Mouse (Mus musculus): ENCODE measurements around the gene Fgfr2.

Gene Fgfr2

DNA sequence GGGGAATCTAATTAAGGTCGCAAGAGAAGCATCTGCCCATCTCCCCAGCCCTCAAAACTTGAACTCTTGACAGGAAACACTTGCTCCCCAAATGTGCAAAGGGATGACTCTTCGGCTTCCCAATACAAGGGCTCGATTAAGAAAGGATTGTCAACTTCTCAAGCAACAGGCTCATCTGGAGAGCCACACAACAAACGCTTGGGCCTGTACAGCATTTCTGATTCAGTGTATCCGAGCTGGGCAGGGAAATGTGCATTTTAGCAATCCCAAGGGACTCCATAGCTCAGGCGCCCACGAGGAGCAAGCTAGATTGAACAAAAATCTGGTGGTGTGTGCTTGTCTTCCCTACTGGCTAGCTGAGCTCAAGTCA, 2576.7 kb downstream of the Fgfr2 start:
- no peak for TF ChIP-seq GATA4 (IDR thresholded peaks at IDR 0.05; ENCODE audit: insufficient replicate concordance, low read length)

DNA sequence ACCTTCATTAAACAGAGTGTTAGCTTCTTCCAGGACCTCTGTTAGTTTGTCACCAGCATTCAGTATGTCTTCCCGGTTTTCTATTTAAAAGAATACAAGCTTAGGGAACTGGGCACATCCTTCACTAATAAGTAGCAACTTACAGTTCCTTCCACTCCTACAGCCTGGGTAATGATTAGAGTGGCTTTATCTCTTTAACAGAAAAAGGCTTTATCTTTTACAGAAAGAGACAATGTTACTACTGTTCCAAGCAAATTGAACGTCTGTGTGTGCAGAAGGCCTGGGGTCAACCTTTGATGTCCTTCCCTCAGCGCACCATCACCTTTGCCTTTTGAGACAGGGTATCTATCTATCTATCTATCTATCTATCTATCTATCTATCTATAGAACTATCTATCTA, 2577.3 kb downstream of the Fgfr2 start:
- TF ChIP-seq GATA4 (IDR thresholded peaks at IDR 0.05; ENCODE audit: insufficient replicate concordance, low read length) = no peak

DNA sequence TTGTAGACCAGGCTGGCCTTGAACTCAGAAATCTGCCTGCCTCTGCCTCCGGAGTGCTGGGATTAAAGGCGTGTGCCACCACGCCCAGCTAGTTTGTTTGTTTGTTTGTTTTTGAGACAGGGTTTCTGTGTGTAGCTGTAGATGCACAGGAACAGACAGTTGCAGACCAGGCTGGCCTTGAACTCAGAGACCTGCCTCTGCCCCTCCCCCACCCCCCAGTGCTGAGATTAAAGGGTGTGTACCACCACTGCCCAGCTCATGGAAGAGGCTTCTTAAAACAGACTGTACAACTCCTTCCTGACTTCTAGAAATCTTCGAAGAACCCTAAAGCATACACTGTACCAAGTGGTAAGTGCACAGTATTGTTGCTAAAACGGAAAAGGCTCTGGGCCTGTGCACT, 2577.7 kb downstream of the Fgfr2 start:
- TF ChIP-seq GATA4 (IDR thresholded peaks at IDR 0.05; ENCODE audit: insufficient replicate concordance, low read length) = no peak

DNA sequence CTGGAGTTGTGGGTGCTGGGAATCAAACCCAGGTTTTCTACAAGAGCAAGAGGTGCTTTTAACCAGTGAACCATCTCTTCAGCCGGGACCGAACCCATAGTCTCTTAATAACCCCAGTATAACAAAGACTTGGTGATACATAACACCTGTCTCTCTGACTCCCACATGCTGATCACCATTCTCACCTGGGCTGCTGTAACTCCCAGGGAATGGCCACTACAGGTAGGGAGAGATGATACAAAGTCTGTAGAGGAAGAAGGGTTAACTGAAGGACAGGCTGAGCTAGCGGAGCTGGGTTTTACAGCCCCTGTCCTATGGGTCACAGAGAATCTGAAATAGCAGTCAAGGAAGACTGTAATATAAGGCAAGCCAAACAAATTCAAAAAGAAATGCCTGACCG, 2580.0 kb downstream of the Fgfr2 start:
- no peak for TF ChIP-seq GATA4 (IDR thresholded peaks at IDR 0.05; ENCODE audit: insufficient replicate concordance, low read length)

DNA sequence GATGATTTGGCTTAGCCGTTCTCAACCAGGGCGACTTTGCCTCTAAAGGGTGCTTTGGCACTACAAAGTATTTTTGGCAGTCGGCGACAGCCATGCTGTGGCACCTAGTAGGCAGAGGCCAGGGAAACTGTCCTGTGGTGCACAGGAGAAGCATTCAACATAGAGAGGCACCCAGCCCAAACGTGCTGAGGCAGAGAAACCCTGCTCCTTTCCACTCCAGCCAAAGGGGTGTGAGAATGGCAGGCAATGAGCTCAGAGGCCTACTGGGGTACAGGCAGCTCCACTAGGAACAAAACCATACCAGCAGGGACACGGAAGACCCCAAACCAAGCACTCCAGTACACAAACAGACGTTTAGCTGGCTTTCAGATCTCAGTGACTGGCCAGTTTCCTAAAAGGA, 2583.0 kb downstream of the Fgfr2 start:
- no peak for TF ChIP-seq GATA4 (IDR thresholded peaks at IDR 0.05; ENCODE audit: insufficient replicate concordance, low read length)

DNA sequence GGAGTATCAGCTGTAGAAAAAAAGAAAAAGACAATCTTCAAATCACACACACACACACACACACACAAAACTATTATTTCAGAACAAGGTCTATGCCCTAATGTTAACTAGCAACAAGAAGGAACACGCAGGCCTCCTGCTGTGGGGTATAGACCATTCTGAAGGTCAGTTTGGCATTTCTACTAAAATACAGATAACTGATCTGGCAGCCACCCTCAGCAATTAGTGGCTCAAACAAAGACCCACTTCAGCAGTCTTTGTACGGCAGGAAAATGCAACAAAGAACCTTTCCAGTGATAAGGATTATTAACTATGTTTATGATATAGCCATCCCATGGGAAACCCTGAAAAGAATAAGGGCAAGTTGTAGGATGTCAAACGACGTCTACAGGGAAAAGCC, 2586.1 kb downstream of the Fgfr2 start:
- TF ChIP-seq GATA4 (IDR thresholded peaks at IDR 0.05; ENCODE audit: insufficient replicate concordance, low read length) = no peak

DNA sequence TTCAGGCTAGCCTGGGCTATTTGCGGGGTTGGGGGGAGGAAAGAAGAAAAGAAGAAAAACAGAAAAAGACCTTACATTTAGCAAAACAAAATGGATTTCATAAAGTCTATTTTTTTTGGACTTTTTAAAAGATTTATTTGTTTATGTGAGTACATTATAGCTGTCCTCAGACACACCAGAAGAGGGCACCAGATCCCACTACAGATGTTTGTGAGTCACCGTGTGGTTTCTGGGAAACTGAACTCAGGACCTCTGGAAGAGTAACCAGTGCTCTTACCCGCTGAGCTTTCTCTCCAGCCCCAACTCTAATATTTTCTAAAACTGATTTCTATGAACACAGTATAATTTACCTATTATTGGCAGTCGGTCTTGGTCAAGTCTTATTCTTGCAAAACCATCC, 2588.0 kb downstream of the Fgfr2 start:
- no peak for TF ChIP-seq GATA4 (IDR thresholded peaks at IDR 0.05; ENCODE audit: insufficient replicate concordance, low read length)

DNA sequence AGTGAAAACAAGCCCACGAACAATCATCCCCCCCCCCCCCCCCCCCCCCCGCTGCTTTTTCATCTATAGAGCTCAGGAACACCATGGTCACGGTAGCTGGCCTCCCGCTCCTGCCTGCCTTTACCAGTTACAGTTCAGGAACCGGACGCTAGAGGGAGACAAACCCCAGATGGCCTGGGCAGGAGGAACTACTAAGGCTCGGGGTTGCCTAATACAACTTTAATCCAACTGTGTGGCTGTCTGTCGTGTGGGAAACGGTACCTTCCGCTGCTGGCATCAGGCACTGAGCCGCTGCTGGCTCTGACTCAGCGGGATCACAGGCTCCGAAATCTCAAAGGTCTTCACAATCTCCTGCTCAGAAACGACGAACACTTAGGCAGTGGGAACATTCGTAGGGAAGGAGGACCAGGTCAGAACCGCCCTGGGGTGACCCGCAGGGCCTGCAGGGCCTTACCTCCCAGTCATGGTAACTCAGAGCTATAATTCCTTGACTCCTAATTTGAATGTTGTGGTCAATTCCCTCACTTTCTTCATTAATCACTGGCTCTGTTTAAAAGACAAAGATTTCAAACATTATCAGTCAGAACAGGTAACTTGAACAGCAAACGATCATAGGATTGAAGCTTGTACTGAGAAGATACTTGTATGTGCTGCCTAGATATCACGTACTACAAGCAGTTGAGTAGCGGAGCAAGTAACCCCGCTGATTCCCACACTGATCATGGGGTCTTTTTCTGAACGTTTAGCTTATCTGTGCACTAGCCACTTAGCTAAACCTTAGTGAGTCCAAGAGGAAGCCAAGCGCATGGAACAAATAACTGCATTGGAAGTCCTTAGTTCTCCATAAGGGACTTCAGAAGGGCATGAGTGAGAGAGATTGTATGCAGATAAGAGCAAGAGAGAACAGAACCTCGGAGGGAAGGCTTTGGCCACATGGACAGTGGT, 2589.6 kb downstream of the Fgfr2 start:
- peak; percentile 46; the same call in 1 of the 2 replicates for TF ChIP-seq GATA4 (IDR thresholded peaks at IDR 0.05; ENCODE audit: insufficient replicate concordance, low read length)

DNA sequence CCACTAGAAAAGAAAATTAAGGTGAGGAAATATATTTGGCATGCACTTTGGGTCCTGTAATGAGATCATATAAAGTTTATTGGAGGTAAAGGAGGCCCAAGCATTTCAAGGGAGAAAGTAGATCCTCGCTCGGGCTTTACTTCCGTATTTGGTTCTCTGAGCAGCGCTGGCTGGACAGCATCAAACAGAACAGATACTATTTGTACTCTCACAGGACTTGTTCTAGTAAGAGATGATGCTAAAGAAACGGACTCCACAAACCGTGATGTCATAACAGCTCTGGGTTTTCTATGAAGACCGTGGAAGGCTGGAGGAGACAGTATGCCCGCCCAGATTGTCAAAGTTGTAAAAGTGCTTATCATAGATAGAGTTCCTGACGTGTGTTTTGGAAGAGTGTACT, 2595.8 kb downstream of the Fgfr2 start:
- TF ChIP-seq GATA4 (IDR thresholded peaks at IDR 0.05; ENCODE audit: insufficient replicate concordance, low read length) = no peak

DNA sequence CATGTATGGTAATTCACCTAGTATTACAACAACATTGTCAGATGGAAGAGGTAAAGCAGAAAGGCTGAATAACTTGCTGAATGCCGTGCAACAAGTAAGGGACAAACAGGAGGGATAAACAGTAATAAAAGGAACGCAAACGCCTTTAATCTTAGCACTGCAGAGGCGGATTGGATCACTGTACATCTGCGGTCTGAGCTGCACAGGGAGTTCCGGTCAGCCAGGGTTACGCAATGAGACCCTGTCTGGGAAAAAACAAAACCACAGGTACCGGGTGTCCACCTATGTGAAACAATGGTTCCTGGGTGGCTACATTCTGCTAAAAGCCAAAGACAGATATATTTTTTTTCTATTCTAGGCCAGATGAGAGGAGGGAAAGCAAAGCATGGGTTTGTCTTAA, 2599.7 kb downstream of the Fgfr2 start:
- no peak for TF ChIP-seq GATA4 (IDR thresholded peaks at IDR 0.05; ENCODE audit: insufficient replicate concordance, low read length)

DNA sequence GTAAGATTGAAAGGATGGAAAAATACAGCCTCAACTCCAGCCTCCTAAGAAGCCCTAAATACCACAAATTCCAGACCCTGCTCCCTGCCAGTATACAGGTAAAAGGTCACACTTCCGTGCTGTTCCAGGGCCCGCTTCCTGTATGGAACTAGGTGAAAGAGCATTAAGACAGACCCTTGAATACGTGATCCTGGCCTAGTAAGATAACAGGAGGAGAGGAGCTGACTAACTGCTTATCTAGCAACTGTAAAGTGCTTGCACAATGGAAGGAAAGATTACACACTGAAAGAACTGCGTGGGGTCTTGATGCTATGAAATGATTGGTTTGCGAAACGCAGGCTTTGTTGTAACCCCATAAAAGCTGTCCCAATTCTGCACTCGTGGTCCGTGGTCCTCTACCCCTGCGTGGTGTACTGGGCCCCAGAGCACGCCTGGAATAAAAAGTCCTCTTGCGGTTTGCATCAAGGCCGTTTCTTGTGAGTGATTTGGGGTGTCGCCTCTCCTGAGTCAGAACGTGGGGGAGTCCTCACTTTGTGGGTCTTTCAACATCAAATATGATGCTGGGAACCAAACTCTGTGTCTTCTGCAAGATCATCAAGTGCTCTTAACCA, 2602.2 kb downstream of the Fgfr2 start:
- TF ChIP-seq GATA4 (IDR thresholded peaks at IDR 0.05; ENCODE audit: insufficient replicate concordance, low read length) = no peak

DNA sequence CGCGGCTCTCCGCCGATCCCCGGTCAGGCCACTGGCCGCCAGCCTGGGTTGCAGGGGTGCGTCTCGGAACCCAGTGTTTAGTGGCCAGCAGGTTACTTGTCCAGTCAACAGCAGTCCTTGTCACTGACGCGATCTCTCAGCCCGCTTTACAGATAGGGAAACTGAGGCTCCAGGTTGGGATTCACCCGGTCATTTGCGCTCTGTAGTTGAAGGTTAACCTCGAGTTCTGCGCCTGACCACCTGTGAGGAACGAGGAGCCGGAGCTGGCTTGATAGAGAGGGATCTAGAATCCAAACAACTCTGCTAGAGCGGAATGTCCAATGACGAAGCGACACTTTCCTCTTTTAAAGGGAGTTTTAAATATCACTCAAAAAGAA, 2603.1 kb downstream of the Fgfr2 start, which contains the start of gene Ate1:
Gene Ate1, minus strand, starts transcription at position 321 of the 377 bp plus-strand sequence.
- no peak for TF ChIP-seq GATA4 (IDR thresholded peaks at IDR 0.05; ENCODE audit: insufficient replicate concordance, low read length)

DNA sequence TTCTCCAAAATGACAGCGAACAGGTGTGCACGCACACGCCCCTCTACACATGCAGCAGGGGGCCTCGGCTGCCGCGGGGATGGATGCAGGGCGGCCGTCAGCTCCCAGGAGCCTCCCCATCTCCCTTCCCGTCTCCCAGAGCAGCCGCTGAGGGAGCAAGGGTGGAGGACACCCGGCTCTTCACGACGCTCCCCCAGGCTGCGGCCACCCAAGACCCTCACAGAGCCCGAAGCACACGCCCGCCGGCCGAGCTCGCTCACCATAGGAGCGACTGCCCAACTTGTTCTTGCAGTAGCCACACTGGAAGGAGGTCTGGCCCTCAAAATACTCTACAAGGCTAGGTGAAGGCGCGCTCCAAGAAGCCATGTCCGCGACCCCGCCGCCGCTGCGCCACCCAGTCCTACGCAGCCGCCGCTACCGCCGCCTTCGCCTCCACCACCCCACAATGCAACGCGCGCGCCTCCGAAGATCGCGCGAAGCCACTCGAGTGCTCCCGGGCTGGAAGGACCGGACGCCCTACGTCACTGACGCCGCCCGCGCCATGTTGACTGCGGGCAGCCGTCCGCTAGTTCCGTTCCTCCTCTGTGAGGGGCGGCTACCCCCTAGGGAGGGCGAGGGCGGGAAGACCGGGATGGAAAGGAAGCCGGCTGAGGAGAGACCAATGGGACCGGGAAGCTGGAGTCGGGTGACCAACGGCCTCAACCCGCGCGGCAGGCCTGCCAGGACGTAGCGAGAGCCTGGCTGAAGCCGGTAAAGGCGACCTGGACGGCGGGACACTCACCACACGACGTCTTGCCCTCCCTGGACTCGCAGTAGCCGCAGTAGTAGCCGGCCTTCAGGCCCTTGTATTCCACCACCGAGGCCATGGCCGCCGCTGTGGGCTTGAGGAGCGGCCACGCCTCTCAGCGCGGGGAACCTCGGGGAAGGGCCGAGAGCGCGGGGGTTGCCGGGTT, 2603.8 kb downstream of the Fgfr2 start:
- TF ChIP-seq GATA4 (IDR thresholded peaks at IDR 0.05; ENCODE audit: insufficient replicate concordance, low read length) = no peak

DNA sequence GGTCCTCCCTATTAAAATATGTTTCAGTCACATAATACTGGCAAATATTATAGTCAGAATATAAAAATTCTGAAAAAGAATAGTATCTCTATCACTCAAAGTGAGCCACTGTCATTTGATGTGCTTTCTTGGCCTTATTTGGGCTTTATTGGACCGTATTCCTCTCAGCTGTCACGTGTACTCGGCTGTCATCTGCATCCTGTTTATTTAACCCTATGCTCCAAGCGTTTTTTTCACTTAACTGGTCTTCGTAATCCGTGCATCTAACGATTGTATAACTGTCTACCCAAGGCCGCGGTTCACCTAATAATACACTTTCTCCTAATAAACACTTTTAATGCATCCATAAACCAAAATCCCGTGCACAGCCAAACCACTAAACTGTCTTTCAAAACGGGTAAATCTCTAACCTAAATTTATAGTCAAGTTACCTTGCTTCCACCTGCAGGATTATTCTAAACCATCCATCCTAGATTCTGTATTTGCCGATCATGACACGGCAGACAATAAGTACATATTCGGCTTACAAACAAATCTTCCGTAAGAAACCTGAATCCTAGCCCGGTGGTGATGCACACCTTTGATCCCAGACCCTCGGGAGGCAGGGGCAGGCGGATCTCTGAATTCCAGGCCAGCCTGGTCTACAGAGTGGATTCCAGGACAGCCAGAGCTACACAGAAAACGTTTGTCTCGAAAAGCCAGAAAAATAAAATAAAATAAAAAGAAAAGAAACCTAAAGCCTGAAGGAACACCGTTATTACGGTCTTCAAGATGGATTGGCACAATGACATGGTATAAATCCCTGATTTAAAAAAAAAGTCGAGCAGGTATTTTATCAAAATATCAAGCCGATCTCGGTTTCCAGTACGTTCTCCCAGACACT, 2604.7 kb downstream of the Fgfr2 start:
- no peak for TF ChIP-seq GATA4 (IDR thresholded peaks at IDR 0.05; ENCODE audit: insufficient replicate concordance, low read length)
